ENCODE assay signal across 11 mouse cellular contexts in genomic region chr11:106778132-106778531, GRCm38 (mm10). TPM values are rescaled to one million over a fixed set of nuclear protein-coding genes. Genes with fewer than 3 reads are reported as not detected.
DNase-seq lines count a peak whose midpoint lies in the region; ATAC-seq and TF ChIP-seq lines count a peak whose summit lies in the region.
"Had no signal": no experiment of that assay in that cellular context is flagged by ENCODE, and none has a peak within 500 bp of the region (broad histone marks: within the 10 kb centered on the region; RNA-seq: fewer than 3 reads in every experiment).

No protein-coding gene starts in this region.

- no peaks in the 10 kb centered on the region for H3K9me3 ChIP-seq in heart, embryonic 10.5 days
- no peaks in the 10 kb centered on the region for H3K9me3 ChIP-seq in lung, embryonic 16.5 days (ENCODE audit: control insufficient read depth, low read length)
- no peaks in the 10 kb centered on the region for H3K9me3 ChIP-seq in intestine, embryonic 14.5 days (ENCODE audit: control insufficient read depth, low read length)
- H3K9me3 ChIP-seq: neural tube, embryonic 12.5 days had no signal

- no peak for ATAC-seq in lung, embryonic 16.5 days (ENCODE audit: low read depth)
- no peak for ATAC-seq in intestine, embryonic 14.5 days (replicated peaks; ENCODE audit: low FRiP score, low TSS enrichment, low read depth)
- ATAC-seq in frontal cortex, adult (ENCODE audit: low TSS enrichment): no peak

- H3K36me3 ChIP-seq in heart, embryonic 10.5 days: peaks cover 71% of the 10 kb centered on the region
- H3K36me3 ChIP-seq in lung, embryonic 16.5 days (ENCODE audit: control insufficient read depth, insufficient read depth, low read length): peaks cover 38% of the 10 kb centered on the region
- H3K36me3 ChIP-seq in intestine, embryonic 14.5 days (ENCODE audit: control insufficient read depth, insufficient read depth, low read length): peaks cover 66% of the 10 kb centered on the region
- H3K36me3 ChIP-seq in small intestine, adult 2 months (ENCODE audit: control insufficient read depth, insufficient read depth, low read length): peaks cover 56% of the 10 kb centered on the region

- no peaks in the 10 kb centered on the region for H3K27me3 ChIP-seq in heart, embryonic 10.5 days (ENCODE audit: insufficient read depth, poor library complexity, severe bottlenecking)
- H3K27me3 ChIP-seq in lung, embryonic 16.5 days (ENCODE audit: control insufficient read depth, insufficient read depth, low read depth, low read length): no peaks in the 10 kb centered on the region
- no peaks in the 10 kb centered on the region for H3K27me3 ChIP-seq in intestine, embryonic 14.5 days (replicated peaks; ENCODE audit: control insufficient read depth, insufficient read depth, low read length)
- H3K27me3 ChIP-seq in small intestine, adult 2 months (ENCODE audit: control insufficient read depth, insufficient read depth, low read length): no peaks in the 10 kb centered on the region
- H3K27me3 ChIP-seq: neural tube, embryonic 12.5 days had no signal

- no peak for DNase-seq in heart, embryonic 10.5 days (ENCODE audit: low spot score)
- DNase-seq in heart, adult 11 months: no peak
- no peak for DNase-seq in lung, postnatal 4 days
- no peak for DNase-seq in intestine, embryonic 14.5 days (ENCODE audit: low spot score)
- no peak for DNase-seq in testis, postnatal 14 days (ENCODE audit: low spot score)
- DNase-seq: adrenal gland, postnatal 36 days; heart, postnatal 10 days had no signal

- no peak for TF ChIP-seq CTCF in small intestine, adult 2 months (IDR thresholded peaks at IDR 0.05; ENCODE audit: extremely low read depth, insufficient read length, insufficient replicate concordance, low read depth, low read length)

- H3K27ac ChIP-seq in heart, embryonic 10.5 days: no peak overlapping the region
- H3K27ac ChIP-seq in lung, embryonic 16.5 days (ENCODE audit: low read length): no peak overlapping the region
- no peak overlapping the region for H3K27ac ChIP-seq in intestine, embryonic 14.5 days (ENCODE audit: low read depth)
- peak overlapping the region; percentile 85 for H3K27ac ChIP-seq in small intestine, adult 2 months (ENCODE audit: insufficient read depth, low read depth, low read length)

- H3K4me2 ChIP-seq in lung, embryonic 16.5 days (ENCODE audit: low read depth, low read length): peak overlapping the region; percentile 69
- H3K4me2 ChIP-seq in intestine, embryonic 14.5 days (ENCODE audit: low read length): peak overlapping the region; percentile 68

- peaks cover 8% of the 10 kb centered on the region; the same call in 1 of the 2 replicates for H3K4me1 ChIP-seq in heart, embryonic 10.5 days
- no peaks in the 10 kb centered on the region for H3K4me1 ChIP-seq in lung, embryonic 16.5 days (replicated peaks; ENCODE audit: control insufficient read depth, insufficient read depth, low read length)
- H3K4me1 ChIP-seq in intestine, embryonic 14.5 days (replicated peaks; ENCODE audit: control insufficient read depth, insufficient read depth, low read length): peaks cover 10% of the 10 kb centered on the region
- no peaks in the 10 kb centered on the region for H3K4me1 ChIP-seq in small intestine, adult 2 months (ENCODE audit: control insufficient read depth, insufficient read depth, insufficient read length, low read length)

- peak overlapping the region; percentile 70; the same call in 1 of the 2 replicates for H3K4me3 ChIP-seq in heart, embryonic 10.5 days
- H3K4me3 ChIP-seq in lung, embryonic 16.5 days (ENCODE audit: low read length): no peak overlapping the region
- H3K4me3 ChIP-seq in intestine, embryonic 14.5 days (ENCODE audit: low read depth, low read length): peak overlapping the region; percentile 74; the same call in 1 of the 2 replicates
- peak overlapping the region; percentile 24; the same call in 1 of the 2 replicates for H3K4me3 ChIP-seq in small intestine, adult 2 months (ENCODE audit: low read depth, low read length)

- 91% methylated on average over 7 of the region's 7 CpGs for WGBS in heart, embryonic 10.5 days
- WGBS in lung, embryonic 16.5 days: 87% methylated on average over 7 of the region's 7 CpGs
- WGBS in intestine, embryonic 14.5 days: 92% methylated on average over 7 of the region's 7 CpGs
- WGBS in small intestine, adult 2 months: 41% methylated on average over 7 of the region's 7 CpGs

- TF ChIP-seq POLR2A in small intestine, adult 2 months (IDR thresholded peaks at IDR 0.05; ENCODE audit: low read depth, low read length): no peak

- no peak overlapping the region for H3K9ac ChIP-seq in lung, embryonic 16.5 days (ENCODE audit: low read length)
- H3K9ac ChIP-seq in intestine, embryonic 14.5 days (ENCODE audit: low read length): no peak overlapping the region; the same call in 1 of the 2 replicates

RNA-seq across cellular contexts. Expression of gene Polg2, which starts 1.2 kb away (rescaled TPM):
- 9.4 and 9.9 TPM in 2 replicates for polyA plus RNA-seq in heart, embryonic 10.5 days (2016; fragmentation: Nextera tagmentation; extraction: Ambion mirVana)
- 9.0 and 9.9 TPM in 2 replicates for polyA plus RNA-seq in lung, embryonic 16.5 days (2015; fragmentation: Nextera tagmentation; extraction: Ambion mirVana)
- 11.5 and 13.5 TPM in 2 replicates for polyA plus RNA-seq in intestine, embryonic 14.5 days (2014; fragmentation: Nextera tagmentation; extraction: Ambion mirVana)
- 4.4 and 11.0 TPM in 2 replicates for polyA plus RNA-seq in small intestine, adult 2 months (2012; rRNA removed)

RNA-seq across cellular contexts. Expression of gene Ddx5, which starts 10.9 kb away (rescaled TPM):
- polyA plus RNA-seq in heart, embryonic 10.5 days (2016; fragmentation: Nextera tagmentation; extraction: Ambion mirVana): 203 and 259 TPM in 2 replicates
- 352 and 357 TPM in 2 replicates for polyA plus RNA-seq in lung, embryonic 16.5 days (2015; fragmentation: Nextera tagmentation; extraction: Ambion mirVana)
- polyA plus RNA-seq in intestine, embryonic 14.5 days (2014; fragmentation: Nextera tagmentation; extraction: Ambion mirVana): 340 and 353 TPM in 2 replicates
- polyA plus RNA-seq in small intestine, adult 2 months (2012; rRNA removed): 247 and 493 TPM in 2 replicates

RNA-seq across cellular contexts. Expression of gene Cep95, which starts 10.9 kb away (rescaled TPM):
- 15.8 and 18.3 TPM in 2 replicates for polyA plus RNA-seq in heart, embryonic 10.5 days (2016; fragmentation: Nextera tagmentation; extraction: Ambion mirVana)
- 21.8 and 22.6 TPM in 2 replicates for polyA plus RNA-seq in lung, embryonic 16.5 days (2015; fragmentation: Nextera tagmentation; extraction: Ambion mirVana)
- polyA plus RNA-seq in intestine, embryonic 14.5 days (2014; fragmentation: Nextera tagmentation; extraction: Ambion mirVana): 19.3 and 19.4 TPM in 2 replicates
- 0.37 and 0.95 TPM in 2 replicates for polyA plus RNA-seq in small intestine, adult 2 months (2012; rRNA removed)

RNA-seq across cellular contexts. Expression of gene Milr1, which starts 27.1 kb away (rescaled TPM):
- 0.46 and 1.2 TPM in 2 replicates for polyA plus RNA-seq in heart, embryonic 10.5 days (2016; fragmentation: Nextera tagmentation; extraction: Ambion mirVana)
- polyA plus RNA-seq in lung, embryonic 16.5 days (2015; fragmentation: Nextera tagmentation; extraction: Ambion mirVana): 1.9 and 2.2 TPM in 2 replicates
- polyA plus RNA-seq in intestine, embryonic 14.5 days (2014; fragmentation: Nextera tagmentation; extraction: Ambion mirVana): 1.6 and 2.1 TPM in 2 replicates
- polyA plus RNA-seq in small intestine, adult 2 months (2012; rRNA removed): 0.30 and 0.77 TPM in 2 replicates

RNA-seq across cellular contexts. Expression of gene Pecam1, which starts 27.7 kb away (rescaled TPM):
- polyA plus RNA-seq in heart, embryonic 10.5 days (2016; fragmentation: Nextera tagmentation; extraction: Ambion mirVana): 40.6 and 56.0 TPM in 2 replicates
- polyA plus RNA-seq in lung, embryonic 16.5 days (2015; fragmentation: Nextera tagmentation; extraction: Ambion mirVana): 140 and 151 TPM in 2 replicates
- 44.3 and 49.9 TPM in 2 replicates for polyA plus RNA-seq in intestine, embryonic 14.5 days (2014; fragmentation: Nextera tagmentation; extraction: Ambion mirVana)
- polyA plus RNA-seq in small intestine, adult 2 months (2012; rRNA removed): 6.3 and 10.7 TPM in 2 replicates
